Mouse (Mus musculus) ES-E14 (cell line): Measurements from ENCODE around the gene Hdac9. TPM values are rescaled to one million over a fixed set of nuclear protein-coding genes. Genes with fewer than 3 reads are reported as not detected.

Experiments
- DNase-seq: peaks from one replicate; pipeline ENCODE4 v3.0.0-alpha.2; 2013; ENCODE audit warnings: low read depth, low spot score
- H3K27ac ChIP-seq: 2 replicates; pipeline ENCODE4 v1.5.1; 2012; ENCODE audit warnings: low read depth, mild to moderate bottlenecking, low read length, moderate library complexity, mixed read lengths; ENCODE audit not compliant: poor library complexity, insufficient read depth, severe bottlenecking
- H3K36me3 ChIP-seq: 2 replicates; pipeline ENCODE4 v1.6.1; 2012; ENCODE audit warnings: mild to moderate bottlenecking, low read length, moderate library complexity, mixed read lengths; ENCODE audit not compliant: control insufficient read depth, poor library complexity, insufficient read depth, severe bottlenecking
- H3K4me1 ChIP-seq, 2 experiments: fragments of 150-350 bp in 1 of 2; sonication (generic) in 1 of 2; 2 replicates each; pipeline ENCODE4 v1.6.1; 2012; ENCODE audit warnings: low read length in 2 of 2, mild to moderate bottlenecking in 1 of 2, mixed read lengths in 1 of 2; ENCODE audit not compliant: control insufficient read depth in 2 of 2, insufficient read depth in 2 of 2, poor library complexity in 1 of 2
- H3K4me3 ChIP-seq, 2 experiments: fragments of 150-350 bp in 1 of 2; sonication (generic) in 1 of 2; 2 replicates each; pipeline ENCODE4 v1.5.1; 2012; ENCODE audit warnings: low read length in 2 of 2, low read depth in 1 of 2, mild to moderate bottlenecking in 1 of 2, mixed read lengths in 1 of 2; ENCODE audit not compliant: insufficient read depth in 1 of 2, poor library complexity in 1 of 2, severe bottlenecking in 1 of 2
- H3K9ac ChIP-seq: 2 replicates; pipeline ENCODE4 v1.6.1; 2012; ENCODE audit warnings: low read depth, mild to moderate bottlenecking, low read length, mixed read lengths; ENCODE audit not compliant: poor library complexity, insufficient read depth, severe bottlenecking
- H3K9me3 ChIP-seq: fragments of 150-350 bp; sonication (generic); 2 replicates; pipeline ENCODE4 v1.6.1; 2012; ENCODE audit warnings: low read depth, mild to moderate bottlenecking, low read length; ENCODE audit not compliant: control insufficient read depth, insufficient read depth
- CHD2 ChIP-seq: IDR thresholded peaks from 2 replicates; pipeline ENCODE4 v1.6.1; 2014; ENCODE audit warnings: mild to moderate bottlenecking, low read depth, low read length, inconsistent platforms
- HCFC1 ChIP-seq: IDR thresholded peaks from 2 replicates; pipeline ENCODE4 v1.6.1; 2012; ENCODE audit warnings: low read length, inconsistent platforms, borderline replicate concordance; ENCODE audit not compliant: insufficient read depth
- MAFK ChIP-seq: IDR thresholded peaks from 2 replicates; pipeline ENCODE4 v1.6.1; 2014; ENCODE audit warnings: mild to moderate bottlenecking, low read depth, low read length, inconsistent platforms; ENCODE audit not compliant: insufficient read depth
- ZC3H11A ChIP-seq: IDR thresholded peaks from 2 replicates; pipeline ENCODE4 v1.6.1; 2012; ENCODE audit warnings: low read depth, mild to moderate bottlenecking, inconsistent platforms, low read length, borderline replicate concordance
- ZNF384 ChIP-seq: IDR thresholded peaks from 2 replicates; pipeline ENCODE4 v1.6.1; 2012; ENCODE audit warnings: low read depth, low read length, inconsistent platforms
- in situ Hi-C, 2 experiments: fragments of 600-800 bp; cut with MboI; formaldehyde crosslinking; loops; one replicate each; pipeline ENCODE4 v1.15.1; 2025; ENCODE audit warnings: low sequenced_read_pairs in 2 of 2, inconsistent platforms in 1 of 2; ENCODE audit not compliant: unreplicated experiment in 2 of 2
- total RNA-seq: library from RNA; depleted of rRNA; stranded (reverse); fragments of 300-350 nt; gene quantifications from 2 replicates; pipeline ENCODE4 v1.2.3, GENCODE M21; 2012

The Hdac9 gene
- total RNA-seq, 1 experiment: 0.58 TPM

GRCm38 (mm10) chr12:34249160-34249559 is 667.7 kb downstream of the Hdac9 start:
- no peaks in the 10 kb centered on the region for H3K9me3 ChIP-seq
- DNase-seq: no peak
- in situ Hi-C loops: no loop called here
- no peak overlapping the region for H3K4me3 ChIP-seq
- TF ChIP-seq HCFC1: no peak
- TF ChIP-seq ZC3H11A: no peak
- TF ChIP-seq CHD2: no peak
- TF ChIP-seq MAFK: no peak
- TF ChIP-seq ZNF384: no peak
- H3K4me1 ChIP-seq: no peaks in the 10 kb centered on the region
- no peak overlapping the region for H3K9ac ChIP-seq
- no peak overlapping the region for H3K27ac ChIP-seq
- no peaks in the 10 kb centered on the region for H3K36me3 ChIP-seq

GRCm38 (mm10) chr12:34248193-34249121 is 668.4 kb downstream of the Hdac9 start:
- H3K9me3 ChIP-seq: no peaks in the 10 kb centered on the region
- H3K27ac ChIP-seq: no peak overlapping the region
- H3K9ac ChIP-seq: no peak overlapping the region
- DNase-seq: no peak
- no peaks in the 10 kb centered on the region for H3K4me1 ChIP-seq
- TF ChIP-seq ZC3H11A: no peak
- TF ChIP-seq CHD2: no peak
- TF ChIP-seq ZNF384: no peak
- no peak for TF ChIP-seq HCFC1
- no peak for TF ChIP-seq MAFK
- no peak overlapping the region for H3K4me3 ChIP-seq
- in situ Hi-C loops: no loop called here
- H3K36me3 ChIP-seq: no peaks in the 10 kb centered on the region

GRCm38 (mm10) chr12:34238796-34239195 is 678.1 kb downstream of the Hdac9 start:
- no peak overlapping the region for H3K4me3 ChIP-seq
- H3K9ac ChIP-seq: no peak overlapping the region
- no peaks in the 10 kb centered on the region for H3K36me3 ChIP-seq
- H3K27ac ChIP-seq: no peak overlapping the region
- no peaks in the 10 kb centered on the region for H3K9me3 ChIP-seq
- DNase-seq: no peak
- TF ChIP-seq ZNF384 (no peak), CHD2 (no peak), ZC3H11A (no peak), MAFK (no peak), HCFC1 (no peak)
- no peaks in the 10 kb centered on the region for H3K4me1 ChIP-seq
- in situ Hi-C loops: no loop called here

GRCm38 (mm10) chr12:34231621-34232150 is 685.2 kb downstream of the Hdac9 start:
- no peak overlapping the region for H3K27ac ChIP-seq
- no peaks in the 10 kb centered on the region for H3K9me3 ChIP-seq
- DNase-seq: no peak
- in situ Hi-C loops: no loop called here
- TF ChIP-seq HCFC1 (no peak), ZNF384 (no peak), ZC3H11A (no peak), CHD2 (no peak), MAFK (no peak)
- no peak overlapping the region for H3K4me3 ChIP-seq
- H3K9ac ChIP-seq: no peak overlapping the region
- no peaks in the 10 kb centered on the region for H3K36me3 ChIP-seq
- H3K4me1 ChIP-seq: no peaks in the 10 kb centered on the region
